Mouse (Mus musculus) heart, embryonic 13.5 days (tissue): Measurements from ENCODE around the gene Gsg1. TPM values are rescaled to one million over a fixed set of nuclear protein-coding genes. Genes with fewer than 3 reads are reported as not detected.

Experiments used
- ATAC-seq: fragments of 200-750 bp; cut with Nextera tagmentation; 2 replicates; pipeline ENCODE4 v1.8.0; 2017; ENCODE audit warnings: moderate TSS enrichment; ENCODE audit not compliant: insufficient number of reproducible peaks, low FRiP score, low TSS enrichment; ENCODE audit errors: extremely low read depth
- H3K27ac ChIP-seq: fragments of 300-500 bp; sonication (generic); replicated peaks from 2 replicates; pipeline ENCODE4 v1.5.1; 2015; ENCODE audit warnings: moderate library complexity, mild to moderate bottlenecking, inconsistent platforms
- H3K27me3 ChIP-seq: fragments of 300-500 bp; sonication (generic); replicated peaks from 2 replicates; pipeline ENCODE4 v1.6.1; 2015; ENCODE audit warnings: mild to moderate bottlenecking, inconsistent platforms
- H3K36me3 ChIP-seq: fragments of 300-500 bp; sonication (generic); 2 replicates; pipeline ENCODE4 v1.6.1; 2015; ENCODE audit warnings: mild to moderate bottlenecking, inconsistent platforms
- H3K4me1 ChIP-seq: fragments of 300-500 bp; sonication (generic); 2 replicates; pipeline ENCODE4 v1.6.1; 2015; ENCODE audit warnings: inconsistent platforms
- H3K4me2 ChIP-seq: fragments of 300-500 bp; sonication (generic); 2 replicates; pipeline ENCODE4 v1.6.1; 2015; ENCODE audit warnings: inconsistent platforms, mild to moderate bottlenecking, moderate library complexity
- H3K4me3 ChIP-seq: fragments of 300-500 bp; sonication (generic); 2 replicates; pipeline ENCODE4 v1.5.1; 2015; ENCODE audit warnings: moderate library complexity, mild to moderate bottlenecking, inconsistent platforms
- H3K9ac ChIP-seq: fragments of 300-500 bp; sonication (generic); 2 replicates; pipeline ENCODE4 v1.6.1; 2015; ENCODE audit warnings: inconsistent platforms, mild to moderate bottlenecking, moderate library complexity
- H3K9me3 ChIP-seq: fragments of 300-500 bp; sonication (generic); 2 replicates; pipeline ENCODE4 v1.6.1; 2016; ENCODE audit warnings: inconsistent platforms
- WGBS: fragments of 180-500 bp; shearing (Covaris S2); methylation state at CpG from one replicate; pipeline ENCODE4 v1.1.7; 2015; ENCODE audit warnings: mixed read lengths; 5-methylcytosine and 5-hydroxymethylcytosine counted together
- polyA plus RNA-seq: library from polyadenylated mRNA; unstranded; fragments of >200 nt; fragmentation: Nextera tagmentation; extraction: Ambion mirVana; gene quantifications from 2 replicates; pipeline ENCODE4 v1.2.1, GENCODE M21; 2015

Gsg1 gene
- polyA plus RNA-seq, 1 experiment from 2014 or later: 0.56 TPM

DNA sequence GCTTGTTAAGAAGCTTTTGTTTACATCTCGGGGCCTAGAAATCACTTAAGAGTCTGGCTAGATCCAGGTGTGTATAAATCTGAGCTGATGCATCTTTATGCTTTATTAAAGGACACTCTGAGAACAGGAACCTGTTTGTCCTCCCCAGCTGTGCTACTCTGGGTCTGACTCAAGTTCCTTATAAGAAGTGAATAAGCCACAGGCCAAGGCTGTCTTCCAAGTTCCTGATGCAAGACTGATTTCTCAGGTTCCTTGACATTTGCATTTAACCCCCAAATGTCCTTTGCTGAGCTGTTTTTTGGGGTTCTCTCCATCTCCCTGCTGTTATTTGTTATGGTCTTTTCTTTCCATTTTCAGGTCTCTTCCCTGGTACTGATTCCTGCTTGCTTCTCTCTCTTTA, 62.2 kb downstream of the Gsg1 start:
- peaks cover 4% of the 10 kb centered on the region; the same call in 1 of the 2 replicates for H3K27me3 ChIP-seq
- no peak overlapping the region for H3K27ac ChIP-seq
- no peak overlapping the region for H3K4me3 ChIP-seq
- no peak for ATAC-seq
- H3K36me3 ChIP-seq: no peaks in the 10 kb centered on the region
- no peak overlapping the region for H3K4me2 ChIP-seq
- 74% methylated on average over 1 of the region's 1 CpGs for WGBS
- H3K9me3 ChIP-seq: no peaks in the 10 kb centered on the region
- no peak overlapping the region for H3K9ac ChIP-seq
- peaks cover 21% of the 10 kb centered on the region for H3K4me1 ChIP-seq

DNA sequence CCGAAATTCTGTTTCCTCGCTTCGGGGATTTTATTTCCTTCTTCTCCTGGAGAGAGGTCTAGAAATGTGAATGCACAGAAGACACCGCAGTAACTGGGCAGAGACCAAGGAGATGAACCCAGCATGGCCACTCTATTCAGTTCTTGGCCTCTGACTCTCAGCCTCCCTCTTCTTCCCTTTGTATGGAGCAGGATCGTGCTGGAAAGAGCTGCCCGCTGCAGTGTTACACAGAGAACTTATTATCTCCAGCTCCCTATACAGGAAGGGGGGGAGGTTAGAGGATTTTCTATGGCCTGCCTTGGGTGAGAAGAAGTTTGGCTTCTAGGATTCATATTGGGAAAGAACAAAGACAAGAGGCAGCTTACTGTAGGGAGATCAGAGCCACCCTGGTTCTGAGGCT, 64.0 kb downstream of the Gsg1 start:
- ATAC-seq: no peak
- peaks cover 22% of the 10 kb centered on the region for H3K4me1 ChIP-seq
- no peak overlapping the region for H3K4me2 ChIP-seq
- H3K27me3 ChIP-seq: no peaks in the 10 kb centered on the region; the same call in 1 of the 2 replicates
- WGBS: 69% methylated on average over 6 of the region's 6 CpGs
- H3K4me3 ChIP-seq: no peak overlapping the region
- no peak overlapping the region for H3K9ac ChIP-seq
- H3K9me3 ChIP-seq: no peaks in the 10 kb centered on the region
- no peaks in the 10 kb centered on the region for H3K36me3 ChIP-seq
- no peak overlapping the region for H3K27ac ChIP-seq

DNA sequence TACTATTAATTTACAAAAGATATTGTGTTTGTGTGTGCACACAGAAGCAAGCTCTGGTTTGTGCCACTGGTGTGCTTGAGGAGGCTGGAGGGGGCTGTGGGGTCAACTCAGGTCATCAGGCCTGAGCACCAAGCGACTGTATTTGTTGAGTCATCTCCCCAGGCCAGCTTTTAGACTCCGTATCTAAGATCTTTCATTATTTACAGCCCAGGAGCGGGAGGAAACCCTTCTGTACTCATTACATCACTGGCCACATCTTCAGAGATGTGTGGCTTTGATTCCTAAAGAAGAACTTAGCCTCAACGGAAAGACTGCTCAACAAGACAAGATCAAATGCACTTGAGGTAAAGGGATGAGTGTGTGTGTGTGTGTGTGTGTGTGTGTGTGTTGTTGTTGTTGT, 65.5 kb downstream of the Gsg1 start:
- no peaks in the 10 kb centered on the region for H3K9me3 ChIP-seq
- H3K4me3 ChIP-seq: no peak overlapping the region
- H3K36me3 ChIP-seq: no peaks in the 10 kb centered on the region
- H3K9ac ChIP-seq: no peak overlapping the region
- H3K27me3 ChIP-seq: no peaks in the 10 kb centered on the region
- H3K4me2 ChIP-seq: no peak overlapping the region
- ATAC-seq: no peak
- peaks cover 14% of the 10 kb centered on the region for H3K4me1 ChIP-seq
- H3K27ac ChIP-seq: no peak overlapping the region
- WGBS: 62% methylated on average over 4 of the region's 4 CpGs

Other genes with a start within 250 kb of the Gsg1 start
- gene Ddx47, start 242.7 kb downstream of the Gsg1 start, polyA plus RNA-seq: 62.9 and 70.6 TPM in 2 replicates
- gene Gprc5a, start 188.7 kb downstream of the Gsg1 start, polyA plus RNA-seq: 5.1 TPM in 2 replicates
- gene Gprc5d, start 136.1 kb downstream of the Gsg1 start, polyA plus RNA-seq: not detected in 2 replicates
- gene Fam234b, start 56.4 kb downstream of the Gsg1 start, polyA plus RNA-seq: 8.0 and 8.4 TPM in 2 replicates
- 14.5 and 15.9 TPM in 2 replicates for gene Hebp1, start 56.3 kb downstream of the Gsg1 start, polyA plus RNA-seq
- gene Pbp2, start 56.1 kb upstream of the Gsg1 start, polyA plus RNA-seq: not detected in 2 replicates
- 37.4 and 38.4 TPM in 2 replicates for gene Emp1, start 108.2 kb upstream of the Gsg1 start, polyA plus RNA-seq